Mouse (Mus musculus) neural tube, embryonic 14.5 days (tissue): ENCODE measurements around the gene Spred2. TPM values are rescaled to one million over a fixed set of nuclear protein-coding genes. Genes with fewer than 3 reads are reported as not detected.

ENCODE experiments used
- ATAC-seq: fragments of 200-750 bp; cut with Nextera tagmentation; 2 replicates; pipeline ENCODE4 v1.8.0; 2017; ENCODE audit warnings: low read depth, mild to moderate bottlenecking, moderate TSS enrichment, moderate library complexity
- H3K27ac ChIP-seq: fragments of 300-500 bp; sonication (generic); 2 replicates; pipeline ENCODE4 v1.5.1; 2014; ENCODE audit warnings: low read depth, mild to moderate bottlenecking, control low read depth, low read length, moderate library complexity, mixed read lengths
- H3K27me3 ChIP-seq: fragments of 300-500 bp; sonication (generic); 2 replicates; pipeline ENCODE4 v1.6.1; 2014; ENCODE audit warnings: low read length; ENCODE audit not compliant: control insufficient read depth, insufficient read depth
- H3K36me3 ChIP-seq: fragments of 300-500 bp; sonication (generic); 2 replicates; pipeline ENCODE4 v1.6.1; 2014; ENCODE audit warnings: low read length, mixed read lengths; ENCODE audit not compliant: control insufficient read depth, insufficient read depth
- H3K4me1 ChIP-seq: fragments of 300-500 bp; sonication (generic); 2 replicates; pipeline ENCODE4 v1.6.1; 2014; ENCODE audit warnings: low read length; ENCODE audit not compliant: control insufficient read depth, insufficient read depth
- H3K4me2 ChIP-seq: fragments of 300-500 bp; sonication (generic); 2 replicates; pipeline ENCODE4 v1.6.1; 2014; ENCODE audit warnings: mild to moderate bottlenecking, low read depth, low read length, control low read depth
- H3K4me3 ChIP-seq: fragments of 300-500 bp; sonication (generic); 2 replicates; pipeline ENCODE4 v1.5.1; 2014; ENCODE audit warnings: low read depth, low read length, control low read depth, mixed read lengths
- H3K9ac ChIP-seq: fragments of 300-500 bp; sonication (generic); replicated peaks from 2 replicates; pipeline ENCODE4 v1.6.1; 2014; ENCODE audit warnings: low read depth, mild to moderate bottlenecking, control low read depth, low read length, mixed read lengths
- H3K9me3 ChIP-seq: fragments of 300-500 bp; sonication (generic); 2 replicates; pipeline ENCODE4 v1.6.1; 2016; ENCODE audit warnings: low read length; ENCODE audit not compliant: control insufficient read depth
- WGBS: fragments of 180-500 bp; shearing (Covaris S2); extraction: QIAGEN DNeasy Blood & Tissue Kit; methylation state at CpG from one replicate; pipeline ENCODE4 v1.1.7; 2014; 5-methylcytosine and 5-hydroxymethylcytosine counted together
- polyA plus RNA-seq: library from polyadenylated mRNA; unstranded; fragments of >200 nt; fragmentation: Nextera tagmentation; extraction: Ambion mirVana; gene quantifications from 2 replicates; pipeline ENCODE4 v1.2.1, GENCODE M21; 2014

Spred2 gene
- polyA plus RNA-seq = 6.8 and 7.1 TPM in 2 replicates

GRCm38 (mm10) chr11:19923888-19924756, at the start of gene Spred2:
Spred2 (plus strand) TSS chr11:19924375.
- peak within 1 kb of the TSS; percentile 95 for H3K27ac ChIP-seq
- peak; percentile 64 for ATAC-seq
- WGBS = under 1% methylated on average over 57 of the region's 57 CpGs
- H3K4me2 ChIP-seq = peak within 1 kb of the TSS; percentile 68
- no peaks in the 10 kb centered on the region for H3K27me3 ChIP-seq
- no peaks in the 10 kb centered on the region for H3K9me3 ChIP-seq
- H3K36me3 ChIP-seq = no peaks in the 10 kb centered on the region
- peaks cover 13% of the 10 kb centered on the region for H3K4me1 ChIP-seq
- peak within 1 kb of the TSS; percentile 90 for H3K4me3 ChIP-seq
- peak within 1 kb of the TSS; percentile 95 for H3K9ac ChIP-seq

DNA sequence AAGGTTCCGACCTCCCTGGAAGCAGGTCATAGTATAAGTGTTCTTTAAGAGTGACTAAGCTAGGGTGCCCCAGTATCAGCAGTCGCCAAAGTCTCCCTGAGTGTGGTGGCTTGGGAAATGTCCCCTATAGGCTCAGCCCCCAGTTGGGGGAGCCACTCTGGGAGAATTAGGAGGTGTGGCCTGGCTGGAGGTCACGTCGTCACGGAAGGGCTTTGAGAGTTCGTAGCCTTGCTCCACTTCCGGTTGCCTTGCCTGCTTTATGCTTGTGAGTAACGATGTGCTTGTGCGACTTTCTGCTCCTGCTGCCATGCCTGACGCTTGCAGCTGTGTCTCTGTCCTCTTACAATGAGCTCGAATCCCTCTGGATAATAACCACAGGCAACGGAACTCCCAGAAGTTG, 48.6 kb upstream of the Spred2 start:
- no peak overlapping the region for H3K4me3 ChIP-seq
- no peak overlapping the region for H3K27ac ChIP-seq
- H3K4me1 ChIP-seq = no peaks in the 10 kb centered on the region
- no peak overlapping the region for H3K9ac ChIP-seq
- ATAC-seq = no peak
- no peaks in the 10 kb centered on the region for H3K36me3 ChIP-seq
- no peaks in the 10 kb centered on the region for H3K9me3 ChIP-seq
- WGBS = 52% methylated on average over 12 of the region's 12 CpGs
- no peaks in the 10 kb centered on the region for H3K27me3 ChIP-seq
- no peak overlapping the region for H3K4me2 ChIP-seq

DNA sequence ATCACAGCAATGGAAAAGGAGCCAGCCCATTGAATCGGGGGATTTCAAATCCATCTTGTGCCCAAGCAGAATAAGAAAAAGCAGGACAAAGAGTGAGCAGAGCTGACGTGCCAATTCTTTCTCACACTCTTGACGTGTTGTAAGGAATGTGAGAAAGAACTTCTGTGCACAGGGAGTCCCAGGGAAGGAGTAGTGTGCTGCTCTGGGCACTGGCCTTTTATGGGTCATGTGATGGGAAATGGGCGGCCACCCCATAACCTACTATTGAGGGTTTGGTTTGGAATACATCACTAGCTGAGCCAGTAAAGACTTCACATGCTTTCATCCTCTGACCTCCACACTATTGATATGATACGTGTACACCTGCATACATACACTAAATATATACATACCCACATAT, 48.2 kb upstream of the Spred2 start:
- no peaks in the 10 kb centered on the region for H3K27me3 ChIP-seq
- H3K4me3 ChIP-seq = no peak overlapping the region
- H3K27ac ChIP-seq = no peak overlapping the region
- no peaks in the 10 kb centered on the region for H3K4me1 ChIP-seq
- WGBS = 59% methylated on average over 5 of the region's 5 CpGs
- no peak overlapping the region for H3K9ac ChIP-seq
- no peaks in the 10 kb centered on the region for H3K9me3 ChIP-seq
- no peak overlapping the region for H3K4me2 ChIP-seq
- ATAC-seq = no peak
- no peaks in the 10 kb centered on the region for H3K36me3 ChIP-seq

DNA sequence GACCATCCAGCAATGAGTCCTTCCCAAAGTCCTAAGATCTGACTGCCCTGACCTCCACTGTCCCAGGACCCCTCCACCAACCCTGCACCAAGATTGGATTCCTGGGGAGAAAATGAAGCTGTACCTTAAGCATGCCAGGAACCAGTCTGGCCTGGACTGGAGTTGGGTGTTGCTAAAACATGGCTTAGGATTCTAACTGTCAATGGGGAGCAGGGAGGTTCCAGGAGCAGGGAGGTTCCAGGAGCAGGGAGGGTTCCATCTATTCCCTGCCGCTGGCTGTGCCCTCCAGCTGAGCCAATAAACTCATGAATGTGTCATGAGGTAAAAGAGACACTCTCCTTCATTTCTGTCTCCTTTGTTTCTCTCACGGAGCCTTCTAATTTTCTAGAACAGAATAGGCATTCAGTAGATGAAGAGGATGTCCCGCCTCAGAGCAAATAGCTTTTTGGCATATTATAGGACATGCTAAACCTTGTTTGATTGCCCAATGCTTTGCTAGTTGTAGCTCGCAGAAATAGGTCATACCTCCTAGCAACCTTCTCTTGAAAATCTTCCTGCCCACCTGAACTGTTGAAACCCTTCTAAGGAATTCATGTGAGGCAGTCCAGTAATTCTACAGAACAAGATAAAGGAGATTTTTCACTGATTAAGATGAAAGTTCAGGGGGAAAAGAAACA, 46.8 kb upstream of the Spred2 start:
- no peak for ATAC-seq
- Histone ChIP-seq H3K4me1 (no peaks in the 10 kb centered on the region), H3K9me3 (no peaks in the 10 kb centered on the region), H3K4me3 (no peak overlapping the region), H3K36me3 (no peaks in the 10 kb centered on the region), H3K9ac (no peak overlapping the region), H3K27ac (no peak overlapping the region), H3K27me3 (no peaks in the 10 kb centered on the region), H3K4me2 (no peak overlapping the region)
- 24% methylated on average over 4 of the region's 4 CpGs for WGBS

DNA sequence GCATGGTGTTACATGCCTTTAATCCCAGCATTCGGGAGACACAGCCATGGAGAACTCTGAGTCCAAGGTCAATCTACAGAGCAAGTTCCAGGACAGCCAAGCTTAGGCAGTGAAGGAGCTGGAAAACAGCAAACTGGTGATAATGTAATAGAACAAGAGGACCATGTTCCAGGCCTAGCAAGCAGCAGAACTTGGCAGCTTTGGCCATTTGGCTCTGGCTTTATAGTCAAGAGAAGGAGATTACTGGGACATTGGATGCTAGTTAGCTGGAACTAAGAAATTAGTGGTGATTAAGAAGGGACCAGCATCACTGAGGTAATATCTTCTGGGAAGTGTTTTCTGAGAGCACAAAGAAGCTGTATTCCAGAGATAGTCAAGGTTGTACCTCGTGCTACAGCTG, 42.8 kb upstream of the Spred2 start:
- no peak for ATAC-seq
- Histone ChIP-seq H3K27ac (no peak overlapping the region), H3K4me1 (no peaks in the 10 kb centered on the region), H3K36me3 (no peaks in the 10 kb centered on the region), H3K4me3 (no peak overlapping the region), H3K9ac (no peak overlapping the region), H3K9me3 (no peaks in the 10 kb centered on the region), H3K27me3 (no peaks in the 10 kb centered on the region), H3K4me2 (no peak overlapping the region)
- WGBS = 90% methylated on average over 2 of the region's 2 CpGs

DNA sequence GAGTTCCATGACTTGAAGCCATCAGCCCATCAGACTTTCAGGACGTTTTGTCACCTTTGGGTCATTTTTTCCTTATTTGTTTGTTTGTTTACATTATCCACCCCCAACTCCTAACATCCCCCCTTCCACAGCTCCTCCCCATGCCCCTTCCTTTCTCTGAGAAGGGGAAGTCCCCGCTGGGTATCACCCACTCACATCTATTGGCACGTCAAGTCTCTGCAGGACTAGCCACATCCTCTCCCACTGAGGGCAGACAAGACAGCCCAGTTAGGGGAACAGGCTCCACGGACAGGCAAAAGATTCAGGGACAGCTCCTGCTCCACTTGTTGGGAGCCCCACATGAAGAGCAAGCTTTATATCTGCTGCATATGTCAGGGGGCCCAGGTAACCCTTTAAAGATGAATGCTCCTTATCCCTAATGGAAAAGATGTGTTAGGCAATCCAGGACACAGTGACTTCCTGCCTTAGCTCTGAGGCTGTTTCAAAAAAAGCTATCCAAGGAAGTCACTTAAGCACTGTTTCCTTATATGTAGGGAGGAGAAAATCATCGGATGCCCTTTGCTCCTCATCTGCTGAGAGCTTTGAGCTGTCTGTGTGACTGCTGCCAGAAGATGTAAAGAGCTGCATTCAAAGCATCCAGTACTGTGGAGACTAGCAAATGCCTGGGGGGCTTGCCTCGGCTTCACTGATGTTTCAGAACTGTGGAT, 33.3 kb upstream of the Spred2 start:
- Histone ChIP-seq H3K36me3 (no peaks in the 10 kb centered on the region), H3K4me3 (no peak overlapping the region), H3K9ac (no peak overlapping the region), H3K9me3 (no peaks in the 10 kb centered on the region), H3K4me2 (no peak overlapping the region), H3K27me3 (no peaks in the 10 kb centered on the region), H3K27ac (no peak overlapping the region), H3K4me1 (no peaks in the 10 kb centered on the region)
- ATAC-seq = no peak
- WGBS = 62% methylated on average over 6 of the region's 6 CpGs

DNA sequence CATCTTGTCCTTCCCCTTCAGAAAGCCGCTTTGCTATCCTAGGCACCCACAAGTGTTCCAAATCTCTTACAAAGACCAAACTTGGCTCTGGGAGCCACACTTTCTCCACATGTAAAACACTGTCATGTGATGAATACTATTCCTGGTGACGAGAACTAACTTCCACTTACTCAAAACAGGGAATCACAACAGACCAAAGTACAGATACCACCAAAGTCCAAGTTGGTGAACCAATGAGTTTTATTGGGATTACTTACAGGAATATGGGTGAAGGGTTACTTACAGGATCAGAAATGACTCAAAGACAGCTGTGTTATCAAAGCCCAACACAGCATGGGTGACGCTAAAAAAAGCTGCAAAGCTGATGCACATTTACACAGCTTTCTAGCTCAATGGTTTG, 30.9 kb upstream of the Spred2 start:
- H3K27ac ChIP-seq = no peak overlapping the region
- ATAC-seq = no peak
- 88% methylated on average over 3 of the region's 3 CpGs for WGBS

DNA sequence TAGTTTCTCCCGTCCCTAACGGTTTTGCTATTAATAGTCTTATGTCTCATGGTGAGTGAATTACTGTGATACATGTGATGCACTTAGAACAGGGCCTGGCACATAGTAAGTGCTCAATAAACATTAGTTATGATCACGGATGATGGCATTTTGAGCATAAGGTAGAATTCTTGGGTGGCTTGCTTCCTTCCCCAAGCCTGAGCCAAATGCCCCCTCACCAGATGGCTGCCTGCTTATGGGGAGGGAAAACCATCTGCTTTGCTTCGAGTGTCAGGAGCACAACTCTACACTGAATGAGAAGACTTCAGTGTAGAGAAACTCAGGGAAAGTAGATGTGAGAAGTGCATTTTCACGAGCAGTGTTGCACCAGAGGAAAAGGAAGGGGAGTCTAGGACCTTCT, 24.6 kb upstream of the Spred2 start:
- no peaks in the 10 kb centered on the region for H3K4me1 ChIP-seq
- ATAC-seq = no peak
- H3K27ac ChIP-seq = no peak overlapping the region
- no peaks in the 10 kb centered on the region for H3K27me3 ChIP-seq
- no peaks in the 10 kb centered on the region for H3K9me3 ChIP-seq
- no peaks in the 10 kb centered on the region for H3K36me3 ChIP-seq
- H3K9ac ChIP-seq = no peak overlapping the region
- no peak overlapping the region for H3K4me2 ChIP-seq
- 70% methylated on average over 5 of the region's 5 CpGs for WGBS
- H3K4me3 ChIP-seq = no peak overlapping the region

More for the DNA sequence above, 30.9 kb upstream of the Spred2 start:
- Histone ChIP-seq H3K4me3 (no peak overlapping the region), H3K36me3 (no peaks in the 10 kb centered on the region), H3K9ac (no peak overlapping the region), H3K9me3 (no peaks in the 10 kb centered on the region), H3K27me3 (no peaks in the 10 kb centered on the region), H3K4me1 (no peaks in the 10 kb centered on the region), H3K4me2 (no peak overlapping the region)

DNA sequence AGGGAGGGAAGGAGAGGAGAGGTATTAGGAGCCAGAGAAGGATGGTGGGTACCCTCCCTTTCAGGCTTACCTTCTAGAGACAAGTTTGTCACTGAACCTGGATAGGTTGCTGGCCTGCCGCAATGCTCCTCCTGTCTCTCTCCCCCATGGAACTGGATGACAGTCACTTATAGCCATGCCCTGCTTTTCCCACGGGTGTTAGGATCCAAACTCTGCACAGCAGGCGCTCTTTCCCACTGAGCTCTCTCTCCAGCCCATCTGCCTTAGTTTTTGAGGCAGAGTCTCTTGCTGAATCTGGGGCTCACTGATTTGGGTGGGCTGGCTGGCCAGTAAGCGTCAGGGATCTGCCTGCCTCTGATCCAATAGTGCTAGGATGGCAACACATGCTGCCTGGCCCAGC, 23.5 kb upstream of the Spred2 start:
- Histone ChIP-seq H3K9ac (no peak overlapping the region), H3K36me3 (no peaks in the 10 kb centered on the region), H3K27me3 (no peaks in the 10 kb centered on the region), H3K4me2 (no peak overlapping the region), H3K27ac (no peak overlapping the region), H3K9me3 (0 out of 2 replicates have a peak, but pooled peaks cover 3% of the 10 kb centered on the region), H3K4me3 (no peak overlapping the region), H3K4me1 (no peaks in the 10 kb centered on the region)
- no peak for ATAC-seq
- 80% methylated on average over 4 of the region's 4 CpGs for WGBS
